Mouse (Mus musculus): ENCODE data around the gene Syde2. TPM values are rescaled to one million over a fixed set of nuclear protein-coding genes. Genes with fewer than 3 reads are reported as not detected.

Gene Syde2
- total and polyA plus RNA-seq, 3 experiments = 12.4 to 24.1 TPM; not detected in 1

- no peak overlapping the region for H3K27ac ChIP-seq (ENCODE audit: control insufficient read depth, low read depth, low read length)
Observed at GRCm38 (mm10) chr3:146029234-146029633, 41.6 kb downstream of the Syde2 start.

DNA sequence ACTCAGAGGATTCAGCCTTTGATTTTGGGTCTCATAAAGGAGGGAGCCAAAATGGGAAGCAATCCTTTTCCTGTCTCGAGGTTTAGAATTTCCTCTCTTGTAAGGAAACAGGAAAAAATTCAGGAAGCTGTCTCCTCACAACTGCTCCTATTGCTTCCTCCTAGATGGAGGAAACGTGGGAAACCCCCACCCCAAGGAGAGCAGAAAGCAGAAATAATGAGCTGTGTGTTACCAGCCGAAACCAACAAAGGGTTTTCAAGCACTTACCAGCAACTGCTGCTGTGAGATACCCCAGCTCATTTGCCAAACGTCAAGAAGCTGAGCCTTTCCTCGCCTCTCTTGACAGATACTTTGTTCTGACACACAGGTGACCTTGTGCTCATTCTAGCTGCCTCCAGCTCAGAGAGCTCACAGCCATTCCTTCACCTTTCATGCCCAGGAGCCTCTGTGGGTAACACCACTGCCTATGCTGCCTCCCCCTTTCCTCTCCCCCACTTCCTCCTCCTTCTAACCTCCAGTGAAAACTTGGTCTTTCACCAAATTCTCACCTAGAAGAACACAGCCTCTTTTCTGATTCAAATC, 42.7 kb downstream of the Syde2 start:
- Histone ChIP-seq H3K4me1 (ENCODE audit: control insufficient read depth in 1 of 2, insufficient read depth in 2 of 2, low read length in 2 of 2) (no peaks in the 10 kb centered on the region), H3K27me3 (ENCODE audit: control insufficient read depth in 1 of 2, insufficient read depth in 2 of 2, low read length in 2 of 2) (no peaks in the 10 kb centered on the region; a peak in 1 of 4 replicates), H3K79me2 (ENCODE audit: control insufficient read depth, insufficient read depth, low read length, poor library complexity) (no peaks in the 10 kb centered on the region), H3K4me3 (ENCODE audit: control insufficient read depth in 1 of 2, insufficient read depth in 1 of 2, low read depth in 2 of 2, low read length in 2 of 2) (no peak overlapping the region), H3K27ac (ENCODE audit: control insufficient read depth, low read depth, low read length) (no peak overlapping the region), H3K9me3 (replicated peaks; ENCODE audit: insufficient read depth, low read length) (no peaks in the 10 kb centered on the region), H3K36me3 (ENCODE audit: control insufficient read depth in 1 of 2, insufficient read depth in 2 of 2, low read length in 2 of 2) (no peaks in the 10 kb centered on the region), H3K9ac (ENCODE audit: control insufficient read depth, low read depth, low read length, poor library complexity, severe bottlenecking) (no peak overlapping the region)
- DNase-seq (ENCODE audit: low read depth, low spot score) = no peak
- TF ChIP-seq ZC3H11A (IDR thresholded peaks at IDR 0.05; ENCODE audit: low read depth, low read length) = no peak
- TF ChIP-seq BHLHE40 (IDR thresholded peaks at IDR 0.05; ENCODE audit: borderline replicate concordance, low read depth, low read length) = no peak
- no peak for TF ChIP-seq ZNF384 (IDR thresholded peaks at IDR 0.05; ENCODE audit: low read depth, low read length)
- no peak for TF ChIP-seq TBP (IDR thresholded peaks at IDR 0.05; ENCODE audit: low read depth, low read length)
- no peak for TF ChIP-seq USF1 (IDR thresholded peaks at IDR 0.05; ENCODE audit: low read depth, low read length)
- no peak for TF ChIP-seq POLR2A (IDR thresholded peaks at IDR 0.05; ENCODE audit: control insufficient read depth in 1 of 2, insufficient read depth in 1 of 2, low read depth in 1 of 2, low read length in 2 of 2, poor library complexity in 1 of 2)
- TF ChIP-seq TAL1 (IDR thresholded peaks at IDR 0.05; ENCODE audit: low read length) = no peak
- no peak for TF ChIP-seq ETS1 (IDR thresholded peaks at IDR 0.05; ENCODE audit: low read depth, low read length)
- TF ChIP-seq E2F4 (IDR thresholded peaks at IDR 0.05; ENCODE audit: borderline replicate concordance, low read depth, low read length) = no peak
- TF ChIP-seq CHD1 (IDR thresholded peaks at IDR 0.05; ENCODE audit: low read depth, low read length) = no peak
- TF ChIP-seq SIN3A (IDR thresholded peaks at IDR 0.05; ENCODE audit: low read length) = no peak
- TF ChIP-seq USF2 (IDR thresholded peaks at IDR 0.05; ENCODE audit: borderline replicate concordance in 1 of 2, insufficient read depth in 1 of 2, low read depth in 1 of 2, low read length in 2 of 2) = no peak
- TF ChIP-seq RAD21 (IDR thresholded peaks at IDR 0.05; ENCODE audit: low read depth, low read length) = no peak
- no peak for TF ChIP-seq TCF12 (IDR thresholded peaks at IDR 0.05; ENCODE audit: low read depth, low read length)
- TF ChIP-seq MXI1 (IDR thresholded peaks at IDR 0.05; ENCODE audit: low read depth, low read length) = no peak
- no peak for TF ChIP-seq HCFC1 (IDR thresholded peaks at IDR 0.05; ENCODE audit: low read depth, low read length)
- TF ChIP-seq MYC (IDR thresholded peaks at IDR 0.05; ENCODE audit: low read depth, low read length) = no peak
- TF ChIP-seq GABPA (IDR thresholded peaks at IDR 0.05; ENCODE audit: low read depth, low read length) = no peak

More at GRCm38 (mm10) chr3:146029234-146029633, 41.6 kb downstream of the Syde2 start:
- Histone ChIP-seq H3K79me2 (ENCODE audit: control insufficient read depth, insufficient read depth, low read length, poor library complexity) (no peaks in the 10 kb centered on the region), H3K9me3 (replicated peaks; ENCODE audit: insufficient read depth, low read length) (no peaks in the 10 kb centered on the region), H3K9ac (ENCODE audit: control insufficient read depth, low read depth, low read length, poor library complexity, severe bottlenecking) (no peak overlapping the region), H3K27me3 (ENCODE audit: control insufficient read depth in 1 of 2, insufficient read depth in 2 of 2, low read length in 2 of 2) (no peaks in the 10 kb centered on the region; a peak in 1 of 4 replicates), H3K4me1 (ENCODE audit: control insufficient read depth in 1 of 2, insufficient read depth in 2 of 2, low read length in 2 of 2) (no peaks in the 10 kb centered on the region), H3K4me3 (ENCODE audit: control insufficient read depth in 1 of 2, insufficient read depth in 1 of 2, low read depth in 2 of 2, low read length in 2 of 2) (no peak overlapping the region), H3K36me3 (ENCODE audit: control insufficient read depth in 1 of 2, insufficient read depth in 2 of 2, low read length in 2 of 2) (no peaks in the 10 kb centered on the region)
- DNase-seq (ENCODE audit: low read depth, low spot score) = no peak
- TF ChIP-seq ZMIZ1 (IDR thresholded peaks at IDR 0.05; ENCODE audit: low read depth, low read length) (no peak), CHD1 (IDR thresholded peaks at IDR 0.05; ENCODE audit: low read depth, low read length) (no peak), USF1 (IDR thresholded peaks at IDR 0.05; ENCODE audit: low read depth, low read length) (no peak), TCF12 (IDR thresholded peaks at IDR 0.05; ENCODE audit: low read depth, low read length) (no peak), TAL1 (IDR thresholded peaks at IDR 0.05; ENCODE audit: low read length) (no peak), MAX (IDR thresholded peaks at IDR 0.05; ENCODE audit: low read length) (no peak), CTCF (IDR thresholded peaks at IDR 0.05 in 2 of 3, conservative IDR thresholded peaks at IDR 0.05 in 1 of 3; ENCODE audit: control insufficient read depth in 1 of 3, insufficient read depth in 1 of 3, low read depth in 2 of 3, low read length in 3 of 3, poor library complexity in 1 of 3, severe bottlenecking in 1 of 3) (no peak), NELFE (IDR thresholded peaks at IDR 0.05; ENCODE audit: low read depth, low read length) (no peak)
